Mouse (Mus musculus): ENCODE results near the gene Ddx10.
A peak's percentile ranks its signal among the peaks of the same experiment; 100 is the strongest.
"Not testable (repeated sequence)": the region's sequence is repeated elsewhere in the genome, so short reads cannot be mapped to it uniquely, and the experiment has no call there.

The Ddx10 gene

GRCm38 (mm10) chr9:53144266-53144665 is 103.6 kb downstream of the Ddx10 start:
- peak; percentile 52 for DNase-seq (ENCODE audit: low read depth, low spot score)

DNA sequence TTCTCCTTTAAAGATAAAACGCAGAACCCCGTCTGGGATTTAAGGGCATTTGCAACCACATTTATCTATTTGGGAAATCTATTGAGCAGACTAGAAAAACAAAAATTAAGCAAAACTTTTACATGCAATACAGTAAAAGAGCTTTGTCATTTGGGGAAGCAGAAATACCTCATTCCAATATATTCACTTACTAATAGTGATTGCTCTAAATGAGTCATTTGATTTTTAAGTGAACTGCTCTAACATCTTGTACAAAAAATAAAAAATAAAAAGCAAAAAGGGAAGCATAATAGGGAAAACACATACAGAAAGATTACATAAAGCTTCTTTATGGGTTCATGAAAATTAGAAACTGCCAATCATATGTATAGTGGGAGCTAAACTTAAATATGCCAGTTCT is 104.3 kb downstream of the Ddx10 start:
- DNase-seq (ENCODE audit: low read depth, low spot score), result no peak

- not testable (repeated sequence) for DNase-seq (ENCODE audit: low read depth, low spot score)
Observed at GRCm38 (mm10) chr9:53142424-53142823, 105.4 kb downstream of the Ddx10 start.

GRCm38 (mm10) chr9:53140610-53141165 is 107.2 kb downstream of the Ddx10 start:
- DNase-seq (ENCODE audit: low read depth, low spot score), result no peak

DNA sequence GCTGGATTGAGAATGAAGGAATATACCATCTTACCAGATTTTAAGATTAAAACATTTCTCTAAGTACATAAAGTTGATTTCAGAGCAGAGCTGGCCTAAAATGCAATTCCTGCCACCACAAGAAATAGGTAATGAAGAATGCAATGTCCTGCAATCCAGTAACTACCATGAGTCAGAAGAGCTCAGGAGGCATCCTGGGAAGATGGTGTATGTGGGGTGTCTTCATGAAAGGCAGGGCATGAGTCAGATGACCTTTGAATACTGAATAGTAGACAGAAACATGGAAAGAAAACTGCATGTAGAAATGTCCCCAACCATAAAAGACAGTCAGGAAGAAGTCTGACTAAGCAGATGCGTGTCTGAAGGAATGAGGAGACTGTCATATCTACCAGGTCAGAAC is 115.0 kb downstream of the Ddx10 start:
- DNase-seq (ENCODE audit: low read depth, low spot score), result no peak

DNA sequence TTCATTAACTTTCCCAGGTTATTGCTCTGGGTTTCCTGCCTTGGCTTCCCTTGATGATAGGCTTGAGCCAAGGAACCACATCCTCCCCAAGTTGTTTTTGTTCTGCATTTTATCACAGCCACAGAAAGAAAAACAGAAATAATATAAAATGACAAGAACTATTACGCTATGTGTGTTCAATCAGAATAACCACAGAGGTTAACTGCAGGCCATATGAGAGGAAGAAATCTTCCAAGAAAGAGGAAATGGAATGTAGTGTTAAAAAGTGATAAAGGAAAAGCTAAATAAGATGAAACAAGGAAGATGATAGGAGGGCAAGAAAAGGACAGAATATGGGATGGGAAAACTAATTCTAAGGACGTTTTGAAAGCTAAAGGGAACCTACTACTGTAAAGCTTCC is 117.4 kb downstream of the Ddx10 start:
- DNase-seq (ENCODE audit: low read depth, low spot score), result no peak

GRCm38 (mm10) chr9:53101103-53101502 is 146.8 kb downstream of the Ddx10 start:
- DNase-seq (ENCODE audit: low read depth, low spot score), result no peak

DNA sequence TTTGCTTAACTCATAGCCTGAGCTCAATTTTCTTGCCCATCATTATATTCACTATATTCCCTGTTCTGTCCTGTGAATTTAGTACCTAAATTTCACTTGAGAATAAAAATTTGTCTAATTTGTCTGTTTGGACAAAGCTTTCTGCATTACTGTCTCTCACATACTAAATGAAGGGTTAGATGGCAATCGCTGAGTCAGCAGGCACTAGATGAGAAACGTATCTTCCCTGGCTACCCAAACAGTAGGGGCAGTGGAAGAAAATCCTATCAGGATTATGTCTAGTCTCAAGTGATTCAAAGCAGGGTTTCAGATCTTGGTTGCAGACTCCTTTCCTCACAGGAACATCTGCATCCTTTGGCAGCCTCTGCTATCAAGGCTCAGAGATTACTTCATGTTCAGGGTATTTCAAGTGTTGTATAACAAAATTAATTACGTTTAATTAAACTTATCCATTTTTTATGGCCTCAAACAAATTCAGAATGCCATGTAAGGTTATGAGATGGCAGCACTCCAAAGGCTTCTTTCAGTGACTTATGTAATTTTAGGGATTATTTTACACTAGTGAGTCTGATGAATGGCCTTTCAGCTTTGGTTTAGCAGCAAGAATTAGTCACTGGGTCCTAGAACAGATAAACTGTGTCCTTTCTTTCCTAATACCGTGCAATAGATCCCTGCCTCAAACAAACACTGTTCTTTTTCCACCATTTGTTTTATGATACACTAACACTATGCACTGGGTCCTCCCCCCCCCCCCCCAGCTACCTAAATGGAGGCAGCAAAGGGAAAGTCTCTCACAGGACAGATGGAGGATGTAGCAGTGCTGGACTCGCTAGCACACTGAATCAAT is 152.3 kb downstream of the Ddx10 start:
- no peak for DNase-seq (ENCODE audit: low read depth, low spot score)

DNA sequence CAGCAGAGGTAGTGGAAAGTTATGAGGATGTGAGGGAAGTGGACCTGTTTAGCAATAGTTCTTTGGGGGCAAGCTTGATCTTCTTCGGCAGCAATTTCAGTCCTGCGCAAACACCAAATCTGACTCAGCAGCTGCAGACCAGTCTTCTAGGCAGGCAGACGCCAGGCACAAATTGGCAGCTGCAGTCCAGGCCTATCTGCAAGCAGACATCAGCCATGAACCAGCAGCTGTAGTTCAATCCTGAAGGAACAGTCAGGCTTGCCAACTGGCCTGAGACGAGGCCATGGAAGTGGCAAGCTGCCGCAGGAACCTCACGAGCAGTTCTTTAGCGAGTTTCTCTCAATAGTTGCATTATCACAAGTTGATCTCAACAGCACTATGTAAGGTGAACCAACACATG is 153.3 kb downstream of the Ddx10 start:
- DNase-seq (ENCODE audit: low read depth, low spot score), result no peak

GRCm38 (mm10) chr9:53077626-53078025 is 170.2 kb downstream of the Ddx10 start:
- DNase-seq (ENCODE audit: low read depth, low spot score), result no peak

DNA sequence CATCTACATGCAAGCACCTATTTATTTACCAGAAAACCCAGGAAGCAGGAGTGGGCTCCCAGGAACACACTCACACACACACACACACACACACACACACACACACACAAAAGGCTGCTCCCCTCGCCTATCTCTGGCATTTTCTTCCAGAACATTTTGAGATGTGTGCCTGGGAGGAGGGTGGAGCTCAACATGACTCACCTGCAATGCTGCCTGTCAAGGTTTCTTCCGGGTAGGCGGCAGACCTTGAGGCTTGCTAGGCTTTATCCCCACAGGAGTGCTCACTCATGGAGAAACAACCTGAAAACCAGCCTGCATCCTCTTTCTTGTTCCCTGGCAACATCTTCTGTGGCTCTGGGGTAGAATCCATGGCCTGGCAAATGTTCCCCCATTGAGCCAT is 171.9 kb downstream of the Ddx10 start:
- no peak for DNase-seq (ENCODE audit: low read depth, low spot score)

GRCm38 (mm10) chr9:53074443-53074842 is 173.4 kb downstream of the Ddx10 start:
- no peak for DNase-seq (ENCODE audit: low read depth, low spot score)

GRCm38 (mm10) chr9:53073576-53074112 is 174.2 kb downstream of the Ddx10 start:
- no peak for DNase-seq (ENCODE audit: low read depth, low spot score)

GRCm38 (mm10) chr9:53072088-53072487 is 175.8 kb downstream of the Ddx10 start:
- DNase-seq (ENCODE audit: low read depth, low spot score), result no peak

- peak; percentile 57 for DNase-seq (ENCODE audit: low read depth, low spot score)
Observed at GRCm38 (mm10) chr9:53070875-53071524, 176.9 kb downstream of the Ddx10 start.

- no peak for DNase-seq (ENCODE audit: low read depth, low spot score)
Observed at GRCm38 (mm10) chr9:53068166-53068565, 179.7 kb downstream of the Ddx10 start.

DNA sequence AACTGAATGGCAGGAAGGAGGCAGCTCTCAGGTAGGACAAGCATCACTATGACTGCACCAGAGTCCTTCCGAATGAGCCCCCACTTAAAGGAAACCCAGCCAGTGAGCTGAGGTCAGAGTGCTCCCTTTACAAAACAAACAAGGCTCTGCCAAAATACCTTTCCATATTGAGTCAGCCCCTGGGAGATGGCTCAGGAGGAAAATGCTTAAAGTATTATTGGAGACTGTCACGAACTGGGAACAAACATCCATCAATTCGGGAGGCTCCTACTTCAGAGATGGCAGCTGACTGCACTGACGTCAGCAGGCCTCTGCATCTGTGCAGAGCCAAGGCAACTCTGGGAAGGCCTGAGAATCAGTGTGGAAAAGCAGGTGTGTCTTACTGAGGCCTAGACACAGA is 181.4 kb downstream of the Ddx10 start:
- no peak for DNase-seq (ENCODE audit: low read depth, low spot score)

DNA sequence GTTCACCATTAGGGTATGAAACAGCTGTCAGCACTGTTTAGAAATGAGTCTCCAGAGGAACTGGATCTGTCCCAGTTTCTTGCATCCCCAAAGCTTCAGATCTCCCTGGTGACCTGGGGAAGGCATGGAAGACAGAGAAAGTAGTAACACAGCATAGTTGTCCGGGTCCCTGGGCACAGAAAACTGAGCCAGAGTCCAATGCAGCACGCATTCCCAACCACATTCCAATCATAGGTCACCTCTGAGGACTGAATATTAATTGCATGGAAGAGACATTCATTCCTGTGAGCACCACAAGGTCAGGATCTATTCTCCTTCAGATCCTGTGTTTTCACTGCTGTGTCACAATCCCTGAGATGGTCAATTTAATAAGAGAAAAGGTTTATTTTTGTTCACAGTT is 182.8 kb downstream of the Ddx10 start:
- peak; percentile 22 for DNase-seq (ENCODE audit: low read depth, low spot score)

DNA sequence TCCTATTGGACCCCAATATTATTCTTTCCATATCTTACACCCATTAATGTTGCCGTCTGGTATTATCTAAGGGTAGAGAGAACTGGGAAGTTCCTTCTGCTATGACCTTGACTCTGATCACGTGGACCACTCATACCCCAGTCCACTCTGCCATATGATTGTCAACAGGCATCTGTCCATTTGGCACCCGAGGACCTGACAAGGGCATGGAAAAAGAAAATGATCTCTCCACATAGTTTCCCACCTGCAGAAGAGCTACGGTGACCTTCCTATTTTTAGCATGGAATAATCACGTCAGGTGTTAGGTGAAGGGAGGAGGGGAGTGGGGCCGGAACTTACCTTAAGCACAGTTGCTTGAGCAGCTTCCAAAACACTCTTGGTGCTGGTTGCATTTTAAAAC is 183.3 kb downstream of the Ddx10 start:
- no peak for DNase-seq (ENCODE audit: low read depth, low spot score)

- no peak for DNase-seq (ENCODE audit: low read depth, low spot score)
Observed at GRCm38 (mm10) chr9:53055306-53055705, 192.5 kb downstream of the Ddx10 start.

Measured in ZHBTc4 (cell line).